Mouse (Mus musculus) cerebellum, adult (tissue): ENCODE data around the gene Rassf8.

Experiments
- ATAC-seq: cut with Nextera tagmentation; 2 replicates; pipeline ENCODE4 v1.9.2; 2017; ENCODE audit warnings: mild to moderate bottlenecking, moderate library complexity, mixed read lengths; ENCODE audit not compliant: insufficient number of reproducible peaks, low FRiP score, low TSS enrichment

The Rassf8 gene

GRCm38 (mm10) chr6:145857428-145857827 is 110.9 kb downstream of the Rassf8 start:
- no peak for ATAC-seq

DNA sequence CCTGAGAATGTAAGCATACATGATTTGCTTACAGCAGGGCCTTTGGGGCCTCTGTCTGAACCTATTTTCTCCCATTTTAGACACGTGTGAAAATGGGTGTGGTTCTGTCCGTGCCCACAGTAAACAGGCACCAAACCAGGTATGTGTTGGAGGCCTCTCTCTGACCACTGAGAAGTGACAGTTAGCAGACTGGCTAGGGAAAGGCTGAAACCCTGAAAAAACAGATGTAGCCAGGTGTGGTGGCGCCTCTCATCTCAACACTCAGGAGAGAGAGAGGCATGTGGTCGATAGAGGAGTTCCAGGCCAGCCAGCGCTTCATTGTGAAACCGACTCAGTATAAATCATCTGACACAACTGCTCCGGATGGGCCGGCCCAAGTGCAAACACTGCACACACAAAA is 111.9 kb downstream of the Rassf8 start:
- no peak for ATAC-seq

DNA sequence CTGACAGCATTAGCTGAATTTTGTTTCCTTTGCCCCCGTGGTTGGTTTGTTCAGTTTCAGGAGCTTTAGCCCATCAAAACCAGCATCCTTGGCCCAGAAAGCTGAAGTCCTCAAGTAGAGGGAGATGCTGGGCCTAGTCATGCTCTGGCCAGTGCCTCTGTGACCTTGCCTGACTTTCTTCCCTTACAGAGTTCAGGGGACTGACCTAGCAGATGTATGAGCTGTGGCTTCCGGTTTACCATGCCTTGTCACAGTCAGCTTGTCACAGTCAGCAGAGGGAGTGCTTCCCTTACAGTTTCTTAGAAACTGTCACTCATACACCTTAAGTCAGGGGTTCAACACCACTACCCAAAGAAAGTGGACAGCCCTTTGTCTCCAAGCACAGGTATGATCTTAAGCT is 113.8 kb downstream of the Rassf8 start:
- no peak for ATAC-seq

DNA sequence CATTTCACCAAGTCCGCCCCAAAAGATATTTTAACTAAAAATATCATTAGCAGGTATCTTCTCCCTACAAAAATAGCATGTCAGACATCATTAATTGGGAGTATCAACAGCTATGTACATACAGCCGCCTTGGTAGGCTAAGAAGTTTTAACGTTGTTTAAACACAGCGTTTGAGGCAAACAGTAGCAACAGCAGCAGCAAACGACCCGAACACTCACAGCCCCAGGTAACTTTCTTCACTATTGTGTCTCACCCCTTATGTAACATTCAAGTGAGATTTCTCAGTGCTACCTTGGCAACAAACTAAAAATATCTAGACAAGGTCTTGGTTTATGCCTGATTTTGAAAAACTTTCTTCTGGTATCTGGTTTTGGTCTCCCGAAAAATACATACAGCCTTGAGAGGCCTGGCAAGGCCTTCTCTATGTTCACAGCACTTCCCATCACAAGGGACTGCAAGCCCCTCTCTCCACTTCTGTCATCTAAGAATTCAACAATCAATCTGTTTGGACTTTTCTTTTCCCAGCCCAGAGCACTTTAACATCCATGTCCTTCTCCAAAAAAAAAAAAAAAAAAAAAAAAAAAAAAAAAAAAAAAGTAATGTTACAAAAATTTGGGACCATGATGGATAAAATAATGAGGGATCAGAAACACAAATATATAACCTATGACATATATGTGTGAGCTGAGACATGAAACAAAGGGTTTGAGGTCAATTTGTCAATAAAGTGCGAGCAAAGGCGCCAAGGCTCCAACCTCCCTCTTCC is 115.1 kb downstream of the Rassf8 start:
- no peak for ATAC-seq

GRCm38 (mm10) chr6:145862321-145862720 is 115.8 kb downstream of the Rassf8 start:
- ATAC-seq = no peak

- ATAC-seq = no peak; the same call in 1 of the 2 replicates
Observed at GRCm38 (mm10) chr6:145862739-145863064, 116.2 kb downstream of the Rassf8 start.

DNA sequence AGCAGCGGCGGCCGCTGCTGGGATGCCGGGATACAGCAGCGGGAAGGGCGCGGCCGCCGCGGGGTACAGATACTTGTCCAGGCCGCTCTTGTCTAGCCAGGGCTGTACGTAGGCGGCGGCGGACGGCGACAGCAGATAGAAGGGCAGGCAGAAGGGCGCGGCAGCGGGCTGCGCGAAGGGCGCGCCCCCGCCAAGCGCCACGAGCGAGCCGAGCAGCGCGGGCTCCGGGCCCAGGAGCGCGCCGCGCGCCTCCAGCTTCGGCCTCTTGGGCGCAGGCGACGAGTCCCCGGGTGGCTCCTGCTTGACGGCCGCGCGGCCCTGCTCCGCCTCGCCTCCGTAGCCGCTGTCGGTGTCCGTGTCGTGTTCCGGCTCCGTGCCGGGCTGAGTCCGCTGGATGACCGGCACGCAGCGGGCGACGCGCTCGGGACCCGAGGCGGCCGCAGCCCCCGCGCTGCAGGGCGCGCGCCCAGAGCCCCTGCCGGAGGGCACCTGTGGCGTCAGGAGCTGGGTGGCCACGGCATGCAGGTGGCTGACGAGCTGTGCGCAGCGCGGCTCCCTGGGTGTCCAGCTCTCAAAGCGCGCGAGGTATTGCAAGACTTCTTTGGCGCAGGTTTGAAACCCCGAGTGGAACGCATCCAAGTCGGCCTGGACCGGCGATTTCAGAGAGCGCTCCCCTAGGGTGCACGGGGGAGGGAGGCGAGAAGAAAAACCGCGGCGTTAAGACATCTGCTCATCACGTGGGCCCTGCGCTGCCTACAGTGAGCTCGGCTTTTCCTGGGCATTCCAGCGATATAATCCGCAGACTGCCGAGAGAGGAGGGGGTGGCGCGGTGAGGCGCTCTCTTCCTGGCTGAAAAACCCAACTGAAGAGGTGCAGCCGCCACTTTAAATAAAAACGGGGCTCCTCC is 116.8 kb downstream of the Rassf8 start:
- ATAC-seq = peak; percentile 36

GRCm38 (mm10) chr6:145864171-145864570 is 117.6 kb downstream of the Rassf8 start:
- ATAC-seq = no peak

GRCm38 (mm10) chr6:145865289-145865885 is 118.8 kb downstream of the Rassf8 start, which contains the start of gene Bhlhe41:
Gene Bhlhe41, minus strand, starts transcription at chr6:145865558.
- peak; percentile 64 for ATAC-seq

DNA sequence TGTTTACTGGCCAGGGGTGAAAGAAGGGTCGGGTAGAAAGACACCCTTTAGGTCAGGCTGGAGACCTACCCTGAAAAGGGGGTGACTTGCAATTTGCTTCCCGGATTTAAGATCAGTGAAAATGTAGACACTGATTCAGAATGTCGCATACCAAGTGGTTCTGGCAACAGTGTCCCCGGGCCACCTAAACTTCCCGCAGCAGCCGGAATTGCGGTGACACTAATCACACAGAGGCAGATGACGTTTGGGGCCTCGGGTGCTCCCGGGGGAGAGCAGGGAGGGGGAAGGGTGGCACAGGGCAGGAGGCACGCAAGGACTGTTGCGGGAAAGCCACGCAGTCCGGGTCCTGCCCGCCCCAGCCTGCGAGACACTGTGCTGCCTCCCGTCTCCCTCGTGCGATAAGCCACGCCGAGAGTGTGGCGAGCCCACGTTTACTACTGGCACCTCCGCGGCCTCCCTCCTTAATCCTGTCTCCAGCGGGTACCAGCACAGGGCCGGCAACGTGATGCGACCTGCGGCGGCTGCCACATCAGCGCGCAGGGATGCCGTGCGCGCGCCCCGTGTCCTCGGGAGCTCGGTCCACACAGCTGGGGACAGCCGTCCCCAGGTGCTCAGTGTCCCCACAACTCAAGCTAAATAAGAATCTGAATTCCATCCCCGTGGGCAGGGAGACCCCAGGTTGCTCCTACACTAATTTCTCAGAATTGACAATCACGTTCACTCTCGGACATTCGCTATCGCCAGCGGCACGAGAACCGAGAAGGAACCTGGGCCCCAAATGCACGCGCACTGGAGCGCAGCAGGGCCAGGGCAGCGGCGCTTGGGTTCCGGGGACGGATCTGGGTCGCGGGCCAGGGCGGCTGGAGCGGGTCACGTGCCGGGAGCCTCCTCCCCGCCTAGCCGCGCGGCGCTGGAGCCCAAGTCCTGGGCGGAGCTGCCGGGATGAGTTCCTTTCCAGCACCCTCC is 119.6 kb downstream of the Rassf8 start:
- ATAC-seq = peak; percentile 60

- ATAC-seq = no peak
Observed at GRCm38 (mm10) chr6:145867111-145867510, 120.6 kb downstream of the Rassf8 start.
